Mouse (Mus musculus) 416B (cell line): Measurements from ENCODE around the gene Fars2.

ENCODE experiments used
- DNase-seq: peaks from one replicate; pipeline ENCODE4 v3.0.0; 2011; ENCODE audit warnings: low read depth

Fars2 gene

GRCm38 (mm10) chr13:36732891-36733490, 615.8 kb downstream of the Fars2 start:
- DNase-seq, result no peak

DNA sequence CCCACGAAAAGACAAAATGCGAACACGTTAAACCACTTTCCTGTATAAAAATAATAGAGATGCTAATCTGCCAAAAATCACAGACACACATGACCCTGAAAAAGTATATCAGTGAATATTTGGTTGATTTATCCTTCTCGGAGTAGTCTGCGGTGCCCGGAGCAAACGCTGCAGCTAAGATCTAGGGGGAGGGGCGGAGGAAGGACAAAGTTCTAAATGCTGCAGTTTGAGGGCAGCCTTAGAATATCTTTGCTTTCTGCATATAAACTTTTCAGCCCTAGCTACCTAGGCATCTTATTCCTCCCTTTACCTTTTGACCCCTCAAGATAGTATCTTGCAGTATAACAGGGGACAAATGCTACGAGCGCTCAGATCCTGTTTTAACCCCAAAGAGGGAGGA, 616.4 kb downstream of the Fars2 start:
- DNase-seq, result no peak

- DNase-seq, result no peak
Measured at GRCm38 (mm10) chr13:36733989-36734690, 616.9 kb downstream of the Fars2 start.

DNA sequence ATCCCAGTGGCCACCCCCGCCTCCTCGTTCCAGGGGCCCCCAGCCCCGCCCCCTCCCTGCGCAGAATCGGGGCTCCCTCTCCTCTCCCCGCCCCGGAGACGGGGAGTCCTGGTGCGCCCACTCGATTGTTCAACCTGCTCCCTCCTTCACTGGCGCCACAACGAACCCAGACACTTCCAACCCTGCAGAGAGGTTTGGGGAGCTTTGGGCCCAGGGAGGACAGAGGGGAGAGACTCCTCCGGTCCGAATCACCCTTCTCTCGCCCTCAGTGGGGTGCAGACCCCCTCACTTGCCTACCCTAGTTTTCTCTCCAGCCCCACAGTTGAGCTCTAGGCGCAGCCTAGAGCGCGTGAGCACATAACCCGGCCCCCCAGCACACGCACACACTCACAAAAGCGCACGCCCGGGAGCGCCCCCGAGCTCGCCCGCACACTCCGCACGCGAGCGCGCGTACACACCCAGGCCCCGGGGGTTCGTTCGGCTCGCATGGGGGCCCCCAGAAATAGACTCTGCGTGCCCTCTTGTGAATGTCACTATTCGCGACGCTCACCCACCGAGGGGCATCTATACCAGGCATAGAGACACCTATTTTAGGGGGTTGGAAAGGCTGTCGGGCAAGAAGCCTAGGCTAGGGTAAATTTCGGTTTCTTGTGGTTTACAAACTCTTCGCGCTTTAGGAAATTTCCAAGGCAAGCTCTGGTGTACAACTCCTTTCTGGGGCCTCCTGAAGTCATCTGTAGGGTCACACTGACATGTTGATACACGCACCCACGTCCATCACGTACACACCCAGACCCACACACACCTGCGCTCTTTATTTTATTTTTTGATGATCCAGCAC, 617.7 kb downstream of the Fars2 start, which contains the start of gene Nrn1:
Nrn1 (minus strand) TSS at position 401 of the 841 bp plus-strand sequence.
- no peak for DNase-seq

GRCm38 (mm10) chr13:36735901-36736618, 618.8 kb downstream of the Fars2 start:
- DNase-seq, result no peak

DNA sequence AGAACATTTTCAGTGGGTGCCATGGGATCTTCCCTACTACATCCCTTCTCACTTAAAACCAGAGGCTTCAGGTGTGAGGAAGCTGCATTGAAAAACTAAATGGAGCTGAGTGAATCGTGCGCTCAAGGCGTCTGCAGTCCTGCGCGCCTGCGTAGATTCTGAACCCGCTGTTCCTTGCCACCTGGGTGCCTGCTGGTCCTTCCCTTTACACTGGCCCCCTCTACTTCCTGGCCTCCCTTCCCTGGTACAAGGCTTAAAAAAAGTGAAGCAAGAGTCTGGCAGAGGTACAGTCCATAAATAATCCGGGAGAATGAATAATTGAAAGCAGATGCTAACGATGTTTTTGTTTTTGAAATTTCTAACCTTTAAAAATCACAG, 619.4 kb downstream of the Fars2 start:
- no peak for DNase-seq

- DNase-seq, result peak; percentile 5
Measured at GRCm38 (mm10) chr13:36750056-36750455, 632.8 kb downstream of the Fars2 start.

DNA sequence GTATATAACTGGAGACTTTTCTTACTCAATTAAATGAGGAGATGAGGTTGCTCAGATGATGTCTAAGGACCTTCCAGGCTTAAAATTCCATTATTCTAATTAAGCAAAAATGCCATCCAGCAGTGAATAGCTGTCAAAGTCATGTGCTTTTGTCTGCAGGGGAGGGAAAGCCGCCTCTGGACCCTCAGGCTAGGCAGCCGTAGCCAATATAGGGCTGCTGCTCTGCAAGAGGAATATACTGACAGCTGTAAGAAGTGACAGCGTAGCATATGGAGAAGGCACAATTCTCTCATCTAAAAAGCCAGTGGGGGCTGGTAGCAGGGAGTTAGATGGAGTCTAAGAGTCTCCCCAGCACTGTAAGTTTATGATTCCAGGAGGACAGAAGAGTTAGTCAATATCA, 634.6 kb downstream of the Fars2 start:
- DNase-seq, result no peak

DNA sequence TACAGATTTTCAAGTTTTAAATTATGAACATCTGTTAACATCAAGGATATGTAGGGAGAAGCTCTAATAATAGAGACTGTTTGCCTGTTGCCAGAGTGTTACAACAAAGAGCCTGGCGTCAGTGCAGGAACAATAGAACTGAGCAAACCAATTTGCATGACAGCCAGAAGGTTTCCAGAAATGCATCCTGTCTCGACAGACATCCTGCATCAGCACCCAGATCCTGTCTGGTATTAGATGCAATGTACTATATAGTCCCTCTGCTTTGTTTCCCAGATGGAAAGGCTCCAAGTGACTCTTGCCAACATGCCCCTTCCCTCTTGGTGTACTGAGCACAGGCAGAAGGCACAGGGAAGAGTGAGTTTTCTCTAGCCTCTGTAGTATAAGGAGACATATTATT, 649.6 kb downstream of the Fars2 start:
- no peak for DNase-seq
